Mouse (Mus musculus): ENCODE results near the gene Ctnna3.

DNA sequence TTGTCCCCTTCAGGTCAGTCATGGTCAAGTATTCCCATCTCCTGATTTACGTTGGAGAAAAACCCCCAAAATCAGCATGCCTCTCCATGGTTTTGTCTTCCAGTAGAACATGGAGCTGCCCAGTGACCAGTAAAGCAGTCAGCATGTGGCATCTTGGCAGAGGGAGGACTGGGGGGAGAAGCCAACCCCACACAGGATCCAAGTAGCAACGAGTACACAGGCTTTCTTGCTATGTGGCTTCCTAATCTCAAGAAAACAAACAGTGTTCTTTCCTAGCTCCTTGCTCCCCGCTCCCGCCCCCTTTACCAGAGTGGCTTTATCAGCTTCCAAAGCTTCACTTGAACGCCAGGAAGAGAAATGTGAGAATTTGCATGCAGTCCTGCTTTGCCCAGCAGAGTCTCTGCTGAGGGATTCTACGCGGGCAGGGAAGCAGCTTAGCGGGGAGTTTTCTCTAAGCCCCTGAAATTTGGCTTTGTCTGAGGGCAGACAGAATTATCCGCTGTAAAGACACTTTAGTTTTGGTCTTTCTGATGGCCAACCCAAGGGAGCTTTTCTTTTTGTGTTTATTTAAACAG lies 380.2 kb downstream of the Ctnna3 start:
- TF ChIP-seq EP300 (IDR thresholded peaks at IDR 0.05; ENCODE audit: low read depth) (no peak), CTCF (IDR thresholded peaks at IDR 0.05; ENCODE audit: low read depth) (no peak)

All from liver, postnatal 0 days (tissue).